Mouse (Mus musculus) C2C12 (cell line): ENCODE measurements at regions not wholly inside any gene's neighbourhood (a gene's known extent, or its start where the extent isn't known, plus 50 kb on each side); places are given as distances from the start of the nearest gene placed in this dataset.

Source experiments
- H3K27me3 ChIP-seq: one replicate; pipeline ENCODE4 v1.6.1; 2011; ENCODE audit not compliant: control insufficient read depth, insufficient read depth, insufficient read length
- H3K36me3 ChIP-seq: one replicate; pipeline ENCODE4 v1.6.1; 2011; ENCODE audit not compliant: control insufficient read depth, insufficient read depth
- H3K4me3 ChIP-seq: one replicate; pipeline ENCODE4 v1.5.1; 2011; ENCODE audit warnings: mild to moderate bottlenecking, control low read depth; ENCODE audit not compliant: poor library complexity, insufficient read depth, severe bottlenecking
- H3K79me2 ChIP-seq: one replicate; pipeline ENCODE4 v1.6.1; 2011; ENCODE audit not compliant: control insufficient read depth, insufficient read depth
- H3K79me3 ChIP-seq: one replicate; pipeline ENCODE4 v1.6.1; 2011; ENCODE audit warnings: low read depth, control low read depth
- H3ac ChIP-seq: one replicate; pipeline ENCODE3; 2011; ENCODE audit warnings: low read depth; ENCODE audit not compliant: control insufficient read depth, insufficient read length
- CEBPB ChIP-seq: IDR thresholded peaks from one replicate; pipeline ENCODE4 v1.6.1; 2011; ENCODE audit warnings: low read depth, mild to moderate bottlenecking, control low read depth, moderate library complexity
- CTCF ChIP-seq: IDR thresholded peaks from one replicate; pipeline ENCODE4 v1.5.1; 2011; ENCODE audit not compliant: control insufficient read depth, insufficient read depth, insufficient read length
- FOSL1 ChIP-seq: IDR thresholded peaks from one replicate; pipeline ENCODE4 v1.8.0; 2011; ENCODE audit warnings: mild to moderate bottlenecking, low read length; ENCODE audit not compliant: poor library complexity, insufficient read depth, severe bottlenecking
- MAX ChIP-seq: IDR thresholded peaks from one replicate; pipeline ENCODE4 v1.6.1; 2011; ENCODE audit warnings: mild to moderate bottlenecking, control low read depth
- MYOD1 ChIP-seq: IDR thresholded peaks from one replicate; pipeline ENCODE4 v1.6.1; 2011; ENCODE audit warnings: low read depth; ENCODE audit not compliant: control insufficient read depth, insufficient read length
- MYOG ChIP-seq: IDR thresholded peaks from one replicate; pipeline ENCODE4 v1.6.1; 2011; ENCODE audit not compliant: control insufficient read depth, insufficient read length; ENCODE audit errors: extremely low read depth
- USF1 ChIP-seq: IDR thresholded peaks from one replicate; pipeline ENCODE4 v1.6.1; 2011; ENCODE audit warnings: low read depth, mild to moderate bottlenecking, control low read depth, moderate library complexity

- Histone ChIP-seq H3K27me3 (no peaks in the 10 kb centered on the region), H3K4me3 (no peak overlapping the region), H3K79me3 (no peaks in the 10 kb centered on the region), H3K79me2 (no peaks in the 10 kb centered on the region), H3ac (no peak overlapping the region), H3K36me3 (no peaks in the 10 kb centered on the region)
- TF ChIP-seq MAX (no peak), CEBPB (no peak), MYOD1 (no peak), CTCF (no peak), FOSL1 (no peak)
These were observed 346.2 kb downstream of the 9330182O14Rik start for GRCm38 (mm10) chr15:40480386-40480785.

- TF ChIP-seq USF1, result no peak
- no peak for TF ChIP-seq MAX
- TF ChIP-seq CEBPB, result no peak
- no peak for TF ChIP-seq MYOG
- TF ChIP-seq FOSL1, result no peak
- no peak for TF ChIP-seq MYOD1
- TF ChIP-seq CTCF, result no peak
- H3K79me3 ChIP-seq, result no peaks in the 10 kb centered on the region
- no peaks in the 10 kb centered on the region for H3K27me3 ChIP-seq
- no peak overlapping the region for H3K4me3 ChIP-seq
- H3ac ChIP-seq, result no peak overlapping the region
- no peaks in the 10 kb centered on the region for H3K79me2 ChIP-seq
- no peaks in the 10 kb centered on the region for H3K36me3 ChIP-seq
These were observed 347.1 kb downstream of the 9330182O14Rik start for GRCm38 (mm10) chr15:40481239-40481638.

- H3ac ChIP-seq, result no peak overlapping the region
- no peaks in the 10 kb centered on the region for H3K79me2 ChIP-seq
- no peak for TF ChIP-seq FOSL1
- no peak for TF ChIP-seq MYOD1
- no peak for TF ChIP-seq CEBPB
- TF ChIP-seq MAX, result no peak
- no peak for TF ChIP-seq MYOG
- no peak for TF ChIP-seq USF1
- no peak for TF ChIP-seq CTCF
- no peaks in the 10 kb centered on the region for H3K79me3 ChIP-seq
- no peak overlapping the region for H3K4me3 ChIP-seq
- no peaks in the 10 kb centered on the region for H3K36me3 ChIP-seq
- no peaks in the 10 kb centered on the region for H3K27me3 ChIP-seq
These were observed 351.8 kb downstream of the 9330182O14Rik start for GRCm38 (mm10) chr15:40485997-40486396.

DNA sequence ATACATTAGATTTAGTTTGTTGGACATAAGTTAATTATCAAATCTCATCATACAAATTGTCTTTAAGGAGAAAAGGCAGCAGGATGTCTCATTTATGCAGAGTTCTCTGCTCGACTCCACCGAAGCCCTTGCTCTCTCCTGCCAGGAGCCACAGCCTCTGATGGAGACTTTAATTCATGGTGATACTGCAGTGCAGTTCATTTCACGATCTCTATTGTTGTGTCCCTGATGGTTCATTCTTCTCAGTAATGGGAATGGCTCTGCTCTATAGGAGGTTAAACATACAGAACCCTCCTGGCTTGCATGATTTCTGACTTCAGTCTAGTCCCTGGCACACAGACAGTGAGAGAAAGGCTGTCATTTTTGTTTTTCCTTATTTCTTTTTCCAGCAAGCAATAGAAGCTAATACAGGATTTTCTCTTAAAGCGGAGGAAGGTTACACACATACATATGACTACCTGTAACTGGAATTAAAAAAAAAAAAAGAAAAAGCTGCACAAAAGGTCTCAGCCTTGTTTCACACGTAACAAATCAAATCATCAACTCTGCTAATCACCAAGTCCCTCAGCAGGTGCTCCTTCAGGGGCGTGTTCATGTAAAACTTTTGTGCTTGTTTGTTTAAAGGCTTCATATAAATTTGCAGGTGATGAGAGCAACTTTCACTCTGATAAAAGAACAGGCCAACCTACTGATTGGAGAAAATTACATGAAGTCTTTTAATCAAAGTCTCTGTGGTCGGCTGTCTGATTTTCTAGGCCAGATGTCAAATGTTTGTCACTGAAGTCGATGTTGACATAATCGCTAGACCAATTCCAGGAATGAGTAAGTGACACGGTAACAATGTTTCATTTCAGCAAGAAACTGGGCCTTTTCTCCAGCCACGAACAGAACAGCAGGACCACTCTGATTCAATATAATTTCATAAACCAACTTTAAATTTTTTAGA is 367.3 kb downstream of the 9330182O14Rik start:
- Histone ChIP-seq H3ac (no peak overlapping the region), H3K36me3 (no peaks in the 10 kb centered on the region), H3K79me2 (no peaks in the 10 kb centered on the region), H3K79me3 (no peaks in the 10 kb centered on the region), H3K4me3 (no peak overlapping the region), H3K27me3 (no peaks in the 10 kb centered on the region)
- no peak for TF ChIP-seq CTCF
- TF ChIP-seq CEBPB, result no peak
- TF ChIP-seq MYOG, result no peak
- TF ChIP-seq MAX, result no peak
- TF ChIP-seq MYOD1, result no peak
- TF ChIP-seq FOSL1, result no peak
- TF ChIP-seq USF1, result no peak

DNA sequence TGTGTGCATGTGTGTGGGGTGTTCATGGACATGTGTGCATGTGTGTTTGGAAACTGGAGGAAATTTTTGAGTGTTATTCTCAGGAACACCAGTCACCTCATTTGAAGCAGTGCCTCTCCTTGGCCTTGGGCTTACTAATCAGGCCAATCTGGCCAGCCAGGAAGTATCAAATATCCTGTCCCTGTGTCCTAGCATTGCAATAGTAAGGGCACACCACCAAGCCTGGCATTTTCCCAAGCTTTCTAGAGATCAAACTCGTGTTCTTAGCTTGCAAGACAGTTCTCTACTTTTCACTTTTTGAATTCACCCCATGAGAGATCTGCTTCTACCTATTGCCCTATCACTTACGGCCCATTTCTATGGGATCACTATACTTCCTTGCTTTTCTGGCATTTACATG is 376.7 kb downstream of the 9330182O14Rik start:
- TF ChIP-seq FOSL1 (no peak), MAX (no peak), MYOG (no peak), MYOD1 (no peak), USF1 (no peak), CEBPB (no peak), CTCF (no peak)
- Histone ChIP-seq H3K36me3 (no peaks in the 10 kb centered on the region), H3K79me2 (no peaks in the 10 kb centered on the region), H3ac (no peak overlapping the region), H3K79me3 (no peaks in the 10 kb centered on the region), H3K27me3 (no peaks in the 10 kb centered on the region), H3K4me3 (no peak overlapping the region)
